Comparison of ENCODE assay signal across 8 mouse cellular contexts in genomic region chr7:62463878-62464755, GRCm38 (mm10). TPM values are rescaled to one million over a fixed set of nuclear protein-coding genes. Genes with fewer than 3 reads are reported as not detected.
DNase-seq lines count a peak whose midpoint lies in the region; ATAC-seq and TF ChIP-seq lines count a peak whose summit lies in the region.

Gene Peg12, minus strand, starts transcription at chr7:62464510.

- ATAC-seq in frontal cortex, adult (ENCODE audit: low TSS enrichment), result no peak
- ATAC-seq in granulocyte monocyte progenitor cell, adult 5-6 weeks (replicated peaks; ENCODE audit: poor library complexity, severe bottlenecking), result peak; percentile 86
- peak; percentile 57 for ATAC-seq in intestine, postnatal 0 days
- peak; percentile 80 for ATAC-seq in limb, embryonic 13.5 days (ENCODE audit: low FRiP score, low read depth)
- peak; percentile 64 for ATAC-seq in midbrain, embryonic 14.5 days (ENCODE audit: low FRiP score, low TSS enrichment)
- peak; percentile 88 for ATAC-seq in stomach, embryonic 14.5 days (ENCODE audit: insufficient number of reproducible peaks, insufficient read depth, low FRiP score, low read depth)

- H3K4me3 ChIP-seq in intestine, postnatal 0 days (ENCODE audit: low read depth, low read length), result peak within 1 kb of the TSS; percentile 48
- peak within 1 kb of the TSS; percentile 64 for H3K4me3 ChIP-seq in limb, embryonic 13.5 days
- H3K4me3 ChIP-seq in midbrain, embryonic 14.5 days (replicated peaks; ENCODE audit: low read depth, low read length), result peak within 1 kb of the TSS; percentile 53
- peak within 1 kb of the TSS; percentile 49 for H3K4me3 ChIP-seq in stomach, embryonic 14.5 days (ENCODE audit: low read depth, low read length)

- WGBS in intestine, postnatal 0 days, result 20% methylated on average over 60 of the region's 82 CpGs
- WGBS in limb, embryonic 13.5 days, result 18% methylated on average over 74 of the region's 82 CpGs
- WGBS in midbrain, embryonic 14.5 days, result 18% methylated on average over 79 of the region's 82 CpGs
- WGBS in stomach, embryonic 14.5 days, result 14% methylated on average over 59 of the region's 82 CpGs

- no peaks in the 10 kb centered on the region for H3K36me3 ChIP-seq in intestine, postnatal 0 days (ENCODE audit: control insufficient read depth, insufficient read depth)
- no peaks in the 10 kb centered on the region for H3K36me3 ChIP-seq in limb, embryonic 13.5 days
- H3K36me3 ChIP-seq in midbrain, embryonic 14.5 days (ENCODE audit: control insufficient read depth, insufficient read depth, low read length), result no peaks in the 10 kb centered on the region
- no peaks in the 10 kb centered on the region for H3K36me3 ChIP-seq in stomach, embryonic 14.5 days (ENCODE audit: control insufficient read depth, insufficient read depth, low read length)

- TF ChIP-seq CTCF in intestine, postnatal 0 days (IDR thresholded peaks at IDR 0.05; ENCODE audit: low read depth), result peak; percentile 66

- peak within 1 kb of the TSS; percentile 76 for H3K4me2 ChIP-seq in intestine, postnatal 0 days (replicated peaks; ENCODE audit: low read depth)
- H3K4me2 ChIP-seq in limb, embryonic 13.5 days (replicated peaks), result peak within 1 kb of the TSS; percentile 68
- H3K4me2 ChIP-seq in midbrain, embryonic 14.5 days (ENCODE audit: low read length), result peak within 1 kb of the TSS; percentile 66
- H3K4me2 ChIP-seq in stomach, embryonic 14.5 days (replicated peaks; ENCODE audit: low read depth, low read length), result peak within 1 kb of the TSS; percentile 47

- peak; percentile 17 to 38 for DNase-seq in frontal cortex, postnatal 10 days (ENCODE audit: low spot score in 2 of 2)
- peak; percentile 63 for DNase-seq in embryo, embryonic 10 days (ENCODE audit: low spot score)
- DNase-seq in midbrain, embryonic 14.5 days, result peak; percentile 75

- no peaks in the 10 kb centered on the region for H3K27me3 ChIP-seq in intestine, postnatal 0 days (replicated peaks; ENCODE audit: control insufficient read depth, insufficient read depth, low read length)
- no peaks in the 10 kb centered on the region for H3K27me3 ChIP-seq in limb, embryonic 13.5 days
- H3K27me3 ChIP-seq in midbrain, embryonic 14.5 days (ENCODE audit: control insufficient read depth, insufficient read depth, low read length), result no peaks in the 10 kb centered on the region
- H3K27me3 ChIP-seq in stomach, embryonic 14.5 days (ENCODE audit: control insufficient read depth, insufficient read depth, low read length), result no peaks in the 10 kb centered on the region

- no peaks in the 10 kb centered on the region for H3K4me1 ChIP-seq in intestine, postnatal 0 days (replicated peaks; ENCODE audit: control insufficient read depth, insufficient read depth, low read length)
- H3K4me1 ChIP-seq in limb, embryonic 13.5 days, result no peaks in the 10 kb centered on the region
- no peaks in the 10 kb centered on the region for H3K4me1 ChIP-seq in midbrain, embryonic 14.5 days (ENCODE audit: control insufficient read depth, insufficient read depth, low read length)
- H3K4me1 ChIP-seq in stomach, embryonic 14.5 days (ENCODE audit: control insufficient read depth, insufficient read depth, low read length), result no peaks in the 10 kb centered on the region

- no peaks in the 10 kb centered on the region for H3K9me3 ChIP-seq in intestine, postnatal 0 days (ENCODE audit: control insufficient read depth)
- H3K9me3 ChIP-seq in limb, embryonic 13.5 days, result peaks cover 10% of the 10 kb centered on the region; the same call in 1 of the 2 replicates
- peaks cover 10% of the 10 kb centered on the region for H3K9me3 ChIP-seq in midbrain, embryonic 14.5 days (ENCODE audit: control insufficient read depth, low read length)
- no peaks in the 10 kb centered on the region for H3K9me3 ChIP-seq in stomach, embryonic 14.5 days (ENCODE audit: control insufficient read depth, low read depth, low read length)

- peak within 1 kb of the TSS; percentile 51 for H3K9ac ChIP-seq in intestine, postnatal 0 days (ENCODE audit: low read depth, low read length)
- peak within 1 kb of the TSS; percentile 86 for H3K9ac ChIP-seq in limb, embryonic 13.5 days
- H3K9ac ChIP-seq in midbrain, embryonic 14.5 days (replicated peaks; ENCODE audit: low read length), result peak within 1 kb of the TSS; percentile 61
- H3K9ac ChIP-seq in stomach, embryonic 14.5 days (replicated peaks; ENCODE audit: low read depth, low read length), result peak within 1 kb of the TSS; percentile 54

- H3K27ac ChIP-seq in intestine, postnatal 0 days (ENCODE audit: low read depth, low read length), result peak within 1 kb of the TSS; percentile 71
- peak within 1 kb of the TSS; percentile 94 for H3K27ac ChIP-seq in limb, embryonic 13.5 days
- peak within 1 kb of the TSS; percentile 80 for H3K27ac ChIP-seq in midbrain, embryonic 14.5 days (replicated peaks; ENCODE audit: low read depth, low read length)
- H3K27ac ChIP-seq in stomach, embryonic 14.5 days (ENCODE audit: low read length), result peak within 1 kb of the TSS; percentile 92

RNA-seq across cellular contexts. Expression of gene Peg12, which starts in this region (rescaled TPM):
- total RNA-seq in granulocyte monocyte progenitor cell, adult 5-6 weeks (2014; fragmentation: Nextera tagmentation), result 0.51 TPM in 1 of 2 replicates, not detected in the other
- total RNA-seq in granulocyte monocyte progenitor cell, adult 5-6 weeks (2017), result 2.5 and 2.8 TPM in 2 replicates
- 5.2 and 5.5 TPM in 2 replicates for polyA plus RNA-seq in intestine, postnatal 0 days (2015; fragmentation: Nextera tagmentation; extraction: Ambion mirVana)
- 43.4 and 46.2 TPM in 2 replicates for polyA plus RNA-seq in limb, embryonic 13.5 days (2015; fragmentation: Nextera tagmentation; extraction: Ambion mirVana)
- 9.6 and 17.3 TPM in 2 replicates for polyA plus RNA-seq in midbrain, embryonic 14.5 days (2014; fragmentation: Nextera tagmentation; extraction: Ambion mirVana)
- 30.7 and 34.4 TPM in 2 replicates for polyA plus RNA-seq in stomach, embryonic 14.5 days (2014; fragmentation: Nextera tagmentation; extraction: Ambion mirVana)
